Mouse (Mus musculus) ES-Bruce4 (cell line): ENCODE results near the gene Adgrg5. TPM values are rescaled to one million over a fixed set of nuclear protein-coding genes. Genes with fewer than 3 reads are reported as not detected.

ENCODE experiments used
- H3K27ac ChIP-seq: 2 replicates; pipeline ENCODE4 v1.5.1; 2012; ENCODE audit warnings: low read length, inconsistent platforms; ENCODE audit not compliant: insufficient read depth
- H3K27me3 ChIP-seq: 2 replicates; pipeline ENCODE4 v1.6.1; 2012; ENCODE audit warnings: mild to moderate bottlenecking, low read length, inconsistent platforms; ENCODE audit not compliant: control insufficient read depth, poor library complexity, insufficient read depth, severe bottlenecking
- H3K36me3 ChIP-seq: 2 replicates; pipeline ENCODE4 v1.6.1; 2012; ENCODE audit warnings: inconsistent platforms, mild to moderate bottlenecking, low read length, moderate library complexity; ENCODE audit not compliant: control insufficient read depth, poor library complexity, insufficient read depth, severe bottlenecking
- H3K4me1 ChIP-seq: one replicate; pipeline ENCODE4 v1.8.1; 2011; ENCODE audit warnings: low read length; ENCODE audit not compliant: control insufficient read depth, insufficient read depth
- H3K4me3 ChIP-seq: 2 replicates; pipeline ENCODE4 v1.5.1; 2011; ENCODE audit warnings: low read depth, mild to moderate bottlenecking, low read length
- H3K9ac ChIP-seq: 2 replicates; pipeline ENCODE4 v1.6.1; 2012; ENCODE audit warnings: low read depth, mild to moderate bottlenecking, inconsistent platforms; ENCODE audit not compliant: poor library complexity, severe bottlenecking
- H3K9me3 ChIP-seq: replicated peaks from 2 replicates; pipeline ENCODE4 v1.6.1; 2012; ENCODE audit warnings: mild to moderate bottlenecking, low read length, inconsistent platforms; ENCODE audit not compliant: control insufficient read depth, poor library complexity, insufficient read depth, severe bottlenecking
- CTCF ChIP-seq: IDR thresholded peaks from one replicate; pipeline ENCODE4 v1.8.1; 2011; ENCODE audit warnings: low read depth, low read length
- EP300 ChIP-seq: IDR thresholded peaks from 2 replicates; pipeline ENCODE4 v1.6.1; 2011; ENCODE audit warnings: low read depth, low read length; ENCODE audit not compliant: insufficient read depth
- POLR2A ChIP-seq: IDR thresholded peaks from one replicate; pipeline ENCODE4 v1.8.1; 2011; ENCODE audit warnings: low read length; ENCODE audit not compliant: insufficient read depth
- polyA plus RNA-seq: library from polyadenylated mRNA; stranded (reverse); fragments of >200 nt; gene quantifications from 2 replicates; pipeline ENCODE4 v1.2.4, GENCODE M21; 2011; ENCODE audit warnings: low read depth; ENCODE audit not compliant: missing spikeins, insufficient read depth, insufficient read length

Gene Adgrg5
- polyA plus RNA-seq, 1 experiment: 1.0 TPM

GRCm38 (mm10) chr8:94974467-94975165, 51.1 kb downstream of the Adgrg5 start, which contains the start of gene Adgrg1:
TSS of gene Adgrg1 (plus strand) at chr8:94974751.
- no peaks in the 10 kb centered on the region for H3K36me3 ChIP-seq
- TF ChIP-seq CTCF: no peak
- no peak for TF ChIP-seq EP300
- TF ChIP-seq POLR2A: no peak
- no peak within 1 kb of the TSS for H3K9ac ChIP-seq
- H3K27ac ChIP-seq: no peak within 1 kb of the TSS
- H3K4me1 ChIP-seq: peaks cover 8% of the 10 kb centered on the region
- H3K4me3 ChIP-seq: no peak within 1 kb of the TSS
- H3K27me3 ChIP-seq: no peaks in the 10 kb centered on the region
- no peaks in the 10 kb centered on the region for H3K9me3 ChIP-seq

DNA sequence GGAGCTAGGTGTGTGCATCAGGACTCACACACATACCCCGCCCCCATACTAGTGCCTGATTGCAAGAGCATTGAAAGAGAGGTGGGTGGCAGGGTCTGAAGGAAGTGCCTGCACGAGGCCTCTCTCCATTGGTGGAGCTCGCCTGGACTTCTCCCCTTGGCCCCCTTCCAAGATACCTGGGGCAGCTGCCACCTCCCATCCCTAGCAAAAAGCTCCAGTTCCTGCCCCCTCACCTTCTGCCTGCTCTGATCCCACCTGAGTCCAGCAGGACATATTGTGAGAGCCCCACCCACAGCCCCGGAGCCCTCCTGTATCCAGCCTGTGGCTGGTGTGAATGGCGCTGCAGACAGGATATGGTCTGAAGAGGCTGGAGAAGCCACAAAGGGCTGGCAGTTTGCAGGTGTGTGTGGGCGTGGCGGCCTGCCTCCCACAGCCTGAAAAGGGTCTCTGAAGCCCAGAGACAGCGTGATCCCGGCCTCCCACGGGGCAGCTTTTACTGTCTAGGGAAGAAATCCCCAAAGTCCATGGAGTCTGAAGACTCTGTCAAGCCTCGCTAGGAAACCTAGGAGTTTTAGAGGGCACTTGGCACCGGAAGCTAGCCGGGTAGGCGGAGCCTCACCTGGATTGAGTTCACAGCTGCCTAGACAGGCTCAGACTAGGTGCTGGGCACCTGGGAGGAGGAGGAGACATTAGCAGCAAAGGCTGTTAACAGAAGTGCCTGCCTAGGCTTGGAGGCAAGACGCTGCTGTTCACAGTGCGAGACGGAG, 53.3 kb downstream of the Adgrg5 start:
- Histone ChIP-seq H3K4me3 (peak overlapping the region; percentile 60), H3K9me3 (no peaks in the 10 kb centered on the region), H3K27me3 (no peaks in the 10 kb centered on the region), H3K36me3 (no peaks in the 10 kb centered on the region), H3K9ac (peak overlapping the region; percentile 2; the same call in 1 of the 2 replicates), H3K4me1 (peaks cover 8% of the 10 kb centered on the region), H3K27ac (no peak overlapping the region)
- 0 out of 2 replicates have a peak, but pooled peaks have one; percentile 6 for TF ChIP-seq EP300
- no peak for TF ChIP-seq CTCF
- no peak for TF ChIP-seq POLR2A

DNA sequence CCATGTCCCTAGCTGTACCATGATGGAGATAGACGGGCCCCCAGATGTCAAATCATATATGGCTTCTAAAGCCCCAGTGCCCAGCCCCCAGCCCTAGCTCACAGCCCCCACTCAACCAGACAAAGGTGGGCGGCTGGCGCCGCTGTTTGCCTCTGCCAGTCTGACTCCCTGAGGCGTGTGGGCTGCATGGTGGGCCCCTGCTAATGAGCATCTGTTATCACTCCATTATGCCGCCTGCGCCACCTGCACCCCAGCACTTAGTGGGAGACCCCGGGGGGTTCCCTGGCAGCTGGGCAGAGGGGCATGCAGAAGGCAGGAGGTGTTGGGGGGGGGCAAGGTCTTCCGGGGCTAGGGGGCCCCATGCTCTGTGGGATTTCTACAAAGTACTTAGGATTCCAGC, 54.6 kb downstream of the Adgrg5 start:
- Histone ChIP-seq H3K27ac (no peak overlapping the region), H3K4me1 (peaks cover 8% of the 10 kb centered on the region), H3K4me3 (no peak overlapping the region), H3K36me3 (no peaks in the 10 kb centered on the region), H3K27me3 (no peaks in the 10 kb centered on the region), H3K9ac (no peak overlapping the region), H3K9me3 (no peaks in the 10 kb centered on the region; the same call in 1 of the 2 replicates)
- TF ChIP-seq CTCF (no peak), POLR2A (no peak), EP300 (no peak)

- H3K4me1 ChIP-seq: peaks cover 8% of the 10 kb centered on the region
- no peaks in the 10 kb centered on the region for H3K27me3 ChIP-seq
- TF ChIP-seq EP300 (no peak), POLR2A (no peak), CTCF (no peak)
- H3K27ac ChIP-seq: no peak overlapping the region
- no peak overlapping the region for H3K9ac ChIP-seq
- H3K4me3 ChIP-seq: no peak overlapping the region
- H3K36me3 ChIP-seq: no peaks in the 10 kb centered on the region
- no peaks in the 10 kb centered on the region; the same call in 1 of the 2 replicates for H3K9me3 ChIP-seq
Measured at GRCm38 (mm10) chr8:94978593-94979319, 55.3 kb downstream of the Adgrg5 start.

DNA sequence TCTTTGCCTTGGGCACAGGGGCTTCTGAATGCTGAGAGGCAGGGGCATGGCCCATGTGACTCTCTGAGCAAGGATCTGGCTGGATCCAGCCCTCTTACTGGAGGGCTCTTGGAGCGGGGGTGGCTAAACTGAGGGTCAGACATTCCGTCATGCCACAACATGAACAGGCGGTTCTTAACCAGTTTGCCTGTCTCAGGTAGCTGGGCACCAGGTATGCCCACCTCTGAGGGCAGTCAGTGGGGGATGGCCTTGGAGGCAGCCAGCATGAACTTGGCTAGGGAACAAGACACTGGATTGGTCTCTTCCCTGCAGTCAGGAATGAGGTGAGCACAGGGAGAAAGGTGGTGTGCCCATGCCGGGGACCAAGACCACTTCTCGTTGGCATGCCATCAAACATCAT, 56.7 kb downstream of the Adgrg5 start:
- no peak overlapping the region for H3K9ac ChIP-seq
- no peaks in the 10 kb centered on the region; the same call in 1 of the 2 replicates for H3K9me3 ChIP-seq
- TF ChIP-seq POLR2A: no peak
- no peak for TF ChIP-seq EP300
- no peak for TF ChIP-seq CTCF
- H3K4me3 ChIP-seq: no peak overlapping the region
- H3K36me3 ChIP-seq: no peaks in the 10 kb centered on the region
- no peak overlapping the region for H3K27ac ChIP-seq
- no peaks in the 10 kb centered on the region for H3K27me3 ChIP-seq
- no peaks in the 10 kb centered on the region for H3K4me1 ChIP-seq
